Comparison of ENCODE assay signal across 8 mouse cellular contexts in genomic region chr11:120241981-120242725, GRCm38 (mm10). TPM values are rescaled to one million over a fixed set of nuclear protein-coding genes. Genes with fewer than 3 reads are reported as not detected.
DNase-seq lines count a peak whose midpoint lies in the region; ATAC-seq lines count a peak whose summit lies in the region.

No protein-coding gene starts in this region.

- H3K4me1 ChIP-seq in kidney, embryonic 14.5 days (ENCODE audit: control insufficient read depth, insufficient read depth, low read length), result peaks cover 75% of the 10 kb centered on the region
- H3K4me1 ChIP-seq in embryonic facial prominence, embryonic 13.5 days, result peaks cover 93% of the 10 kb centered on the region
- H3K4me1 ChIP-seq in hindbrain, embryonic 16.5 days (ENCODE audit: control insufficient read depth, insufficient read depth, low read depth, low read length), result peaks cover 58% of the 10 kb centered on the region
- peaks cover 84% of the 10 kb centered on the region for H3K4me1 ChIP-seq in neural tube, embryonic 12.5 days

- H3K4me2 ChIP-seq in kidney, embryonic 14.5 days (replicated peaks; ENCODE audit: low read depth, low read length), result peak overlapping the region; percentile 98
- H3K4me2 ChIP-seq in embryonic facial prominence, embryonic 13.5 days, result peak overlapping the region; percentile 99
- peak overlapping the region; percentile 90 for H3K4me2 ChIP-seq in hindbrain, embryonic 16.5 days (ENCODE audit: low read length)
- peak overlapping the region; percentile 98 for H3K4me2 ChIP-seq in neural tube, embryonic 12.5 days (replicated peaks)

- no peak for DNase-seq in kidney, postnatal 14 days
- DNase-seq in left cerebral cortex, postnatal 4 days, result no peak
- DNase-seq in adrenal gland, postnatal 10 days, result no peak
- DNase-seq in layer of hippocampus, adult 11-12 months (ENCODE audit: low spot score), result no peak

- no peak overlapping the region for H3K4me3 ChIP-seq in kidney, embryonic 14.5 days (ENCODE audit: low read length)
- H3K4me3 ChIP-seq in embryonic facial prominence, embryonic 13.5 days, result no peak overlapping the region
- no peak overlapping the region for H3K4me3 ChIP-seq in hindbrain, embryonic 16.5 days (ENCODE audit: low read length)
- H3K4me3 ChIP-seq in neural tube, embryonic 12.5 days, result no peak overlapping the region

- peak overlapping the region; percentile 98 for H3K27ac ChIP-seq in kidney, embryonic 14.5 days (ENCODE audit: low read depth, low read length)
- H3K27ac ChIP-seq in embryonic facial prominence, embryonic 13.5 days, result peak overlapping the region; percentile 95
- H3K27ac ChIP-seq in hindbrain, embryonic 16.5 days (ENCODE audit: low read depth, low read length), result no peak overlapping the region
- peak overlapping the region; percentile 77 for H3K27ac ChIP-seq in neural tube, embryonic 12.5 days

- no peaks in the 10 kb centered on the region for H3K9me3 ChIP-seq in kidney, embryonic 14.5 days (ENCODE audit: control insufficient read depth, low read length)
- H3K9me3 ChIP-seq in embryonic facial prominence, embryonic 13.5 days, result no peaks in the 10 kb centered on the region
- no peaks in the 10 kb centered on the region for H3K9me3 ChIP-seq in hindbrain, embryonic 16.5 days (ENCODE audit: control insufficient read depth, low read length)
- H3K9me3 ChIP-seq in neural tube, embryonic 12.5 days, result no peaks in the 10 kb centered on the region

- H3K27me3 ChIP-seq in kidney, embryonic 14.5 days (ENCODE audit: control insufficient read depth, insufficient read depth, low read length), result no peaks in the 10 kb centered on the region
- H3K27me3 ChIP-seq in embryonic facial prominence, embryonic 13.5 days, result no peaks in the 10 kb centered on the region
- no peaks in the 10 kb centered on the region for H3K27me3 ChIP-seq in hindbrain, embryonic 16.5 days (replicated peaks; ENCODE audit: control insufficient read depth, insufficient read depth, low read length)
- H3K27me3 ChIP-seq in neural tube, embryonic 12.5 days (replicated peaks), result no peaks in the 10 kb centered on the region

- 0 out of 2 replicates have a peak overlapping the region, but pooled peaks have one; percentile 23 for H3K9ac ChIP-seq in kidney, embryonic 14.5 days (ENCODE audit: low read depth, low read length)
- H3K9ac ChIP-seq in embryonic facial prominence, embryonic 13.5 days, result peak overlapping the region; percentile 37; the same call in 1 of the 2 replicates
- H3K9ac ChIP-seq in hindbrain, embryonic 16.5 days (ENCODE audit: low read depth, low read length), result no peak overlapping the region
- peak overlapping the region; percentile 42; the same call in 1 of the 2 replicates for H3K9ac ChIP-seq in neural tube, embryonic 12.5 days

- no peak for ATAC-seq in kidney, embryonic 14.5 days (ENCODE audit: low FRiP score, low TSS enrichment)
- no peak for ATAC-seq in embryonic facial prominence, embryonic 13.5 days (ENCODE audit: insufficient number of reproducible peaks, insufficient read depth, low FRiP score, low TSS enrichment, low read depth)
- ATAC-seq in hindbrain, embryonic 16.5 days, result no peak
- peak; percentile 33 for ATAC-seq in neural tube, embryonic 12.5 days (ENCODE audit: low FRiP score, low read depth)

- peaks cover 3% of the 10 kb centered on the region; the same call in 1 of the 2 replicates for H3K36me3 ChIP-seq in kidney, embryonic 14.5 days (ENCODE audit: control insufficient read depth, insufficient read depth, low read length)
- H3K36me3 ChIP-seq in embryonic facial prominence, embryonic 13.5 days, result 0 out of 2 replicates have a peak, but pooled peaks cover 7% of the 10 kb centered on the region
- no peaks in the 10 kb centered on the region for H3K36me3 ChIP-seq in hindbrain, embryonic 16.5 days (ENCODE audit: control insufficient read depth, insufficient read depth, low read length)
- H3K36me3 ChIP-seq in neural tube, embryonic 12.5 days, result peaks cover 4% of the 10 kb centered on the region

- intact Hi-C loops in left cerebral cortex, postnatal 4 days (cut with DNase I), result no loop called here

- 27% methylated on average over 6 of the region's 6 CpGs for WGBS in kidney, embryonic 14.5 days
- WGBS in embryonic facial prominence, embryonic 13.5 days, result 40% methylated on average over 6 of the region's 6 CpGs
- 40% methylated on average over 6 of the region's 6 CpGs for WGBS in hindbrain, embryonic 16.5 days
- WGBS in neural tube, embryonic 12.5 days, result 31% methylated on average over 6 of the region's 6 CpGs

RNA-seq across cellular contexts. Expression of gene Bahcc1, which starts 9.4 kb away (rescaled TPM):
- 20.3 and 27.2 TPM in 2 replicates for polyA plus RNA-seq in kidney, embryonic 14.5 days (2014; fragmentation: Nextera tagmentation; extraction: Ambion mirVana)
- 13.1 and 13.9 TPM in 2 replicates for polyA plus RNA-seq in embryonic facial prominence, embryonic 13.5 days (2015; fragmentation: Nextera tagmentation; extraction: Ambion mirVana)
- 7.8 and 9.7 TPM in 2 replicates for polyA plus RNA-seq in hindbrain, embryonic 16.5 days (2015; fragmentation: Nextera tagmentation; extraction: Ambion mirVana)
- 21.6 and 22.8 TPM in 2 replicates for polyA plus RNA-seq in neural tube, embryonic 12.5 days (2016; fragmentation: Nextera tagmentation; extraction: Ambion mirVana)
- 10 to 100 TPM; 36.5 to 39.5 TPM for total RNA-seq in left cerebral cortex, postnatal 4 days (2021)
- total RNA-seq in adrenal gland, postnatal 10 days (2021), result 10 to 100 TPM; 13.8 to 20.5 TPM
